Mouse (Mus musculus): ENCODE data around the gene Wasf2. TPM values are rescaled to one million over a fixed set of nuclear protein-coding genes. Genes with fewer than 3 reads are reported as not detected.

The Wasf2 gene
- total and polyA plus RNA-seq, 3 experiments, result 14.9 to 59.5 (median 21.7) TPM

GRCm38 (mm10) chr4:133240934-133241908 is 110.9 kb downstream of the Wasf2 start:
- dilution Hi-C loops (cut with MboI; ENCODE audit: extremely low pct_ligation_motif_present, extremely low pct_unique_long_range_greater_than_20kb, low sequenced_read_pairs) (no loop called here), in situ Hi-C loops (cut with MboI; ENCODE audit: low pct_ligation_motif_present, low pct_unique_long_range_greater_than_20kb, low sequenced_read_pairs) (no loop called here)
- no peaks in the 10 kb centered on the region for H3K79me2 ChIP-seq (replicated peaks; ENCODE audit: control insufficient read depth, extremely low read depth, insufficient read depth, poor library complexity, severe bottlenecking)
- peak; percentile 79 for DNase-seq (ENCODE audit: extremely low read depth)
- TF ChIP-seq ELF1 (IDR thresholded peaks at IDR 0.05; ENCODE audit: low read depth, low read length), result no peak
- no peak for TF ChIP-seq SIN3A (IDR thresholded peaks at IDR 0.05; ENCODE audit: low read length)
- peak; percentile 43; the same call in 1 of the 2 replicates for TF ChIP-seq TCF12 (IDR thresholded peaks at IDR 0.05; ENCODE audit: low read depth, low read length)
- TF ChIP-seq BHLHE40 (IDR thresholded peaks at IDR 0.05; ENCODE audit: low read depth, low read length), result no peak
- no peak; the same call in 1 of the 2 replicates for TF ChIP-seq UBTF (IDR thresholded peaks at IDR 0.05; ENCODE audit: low read depth, low read length)
- no peak for TF ChIP-seq USF2 (conservative IDR thresholded peaks at IDR 0.05; ENCODE audit: low read depth, low read length)
- TF ChIP-seq USF1 (IDR thresholded peaks at IDR 0.05; ENCODE audit: low read depth, low read length), result no peak
- TF ChIP-seq PAX5 (IDR thresholded peaks at IDR 0.05; ENCODE audit: low read length), result no peak
- TF ChIP-seq ETS1 (conservative IDR thresholded peaks at IDR 0.05; ENCODE audit: low read depth, low read length), result no peak
- TF ChIP-seq NELFE (IDR thresholded peaks at IDR 0.05; ENCODE audit: low read depth, low read length), result 0 out of 2 replicates have a peak, but pooled peaks have one; percentile 54
- peak in 1 of 2 experiments; percentile 44; a peak in 2 of 4 replicates for TF ChIP-seq CTCF (conservative IDR thresholded peaks at IDR 0.05 in 1 of 2, IDR thresholded peaks at IDR 0.05 in 1 of 2; ENCODE audit: low read depth in 2 of 2, low read length in 2 of 2)
- no peak for TF ChIP-seq RCOR1 (conservative IDR thresholded peaks at IDR 0.05; ENCODE audit: low read depth, low read length)
- no peak for TF ChIP-seq GABPA (IDR thresholded peaks at IDR 0.05; ENCODE audit: insufficient replicate concordance, low read depth, low read length)
- TF ChIP-seq POLR2A (IDR thresholded peaks at IDR 0.05; ENCODE audit: low read depth, low read length), result peak; percentile 63
- no peak for TF ChIP-seq KAT2A (IDR thresholded peaks at IDR 0.05; ENCODE audit: insufficient replicate concordance, low read length)
- 0 out of 2 replicates have a peak, but pooled peaks have one; percentile 13 for TF ChIP-seq MEF2A (IDR thresholded peaks at IDR 0.05; ENCODE audit: borderline replicate concordance, low read depth, low read length)
- TF ChIP-seq ZMIZ1 (IDR thresholded peaks at IDR 0.05; ENCODE audit: low read depth, low read length), result no peak
- TF ChIP-seq E2F4 (IDR thresholded peaks at IDR 0.05; ENCODE audit: insufficient replicate concordance, low read depth, low read length), result no peak
- TF ChIP-seq JUN (IDR thresholded peaks at IDR 0.05; ENCODE audit: insufficient read depth, low read depth, low read length), result no peak
- TF ChIP-seq MAX (IDR thresholded peaks at IDR 0.05; ENCODE audit: low read length), result no peak
- TF ChIP-seq JUND (conservative IDR thresholded peaks at IDR 0.05; ENCODE audit: low read depth, low read length), result no peak
- no peak for TF ChIP-seq CHD2 (IDR thresholded peaks at IDR 0.05; ENCODE audit: low read length)
- no peak for TF ChIP-seq POLR2AphosphoS2 (IDR thresholded peaks at IDR 0.05; ENCODE audit: low read depth, low read length)
- no peak for TF ChIP-seq ZKSCAN1 (IDR thresholded peaks at IDR 0.05; ENCODE audit: borderline replicate concordance, low read depth, low read length)
- TF ChIP-seq SMC3 (IDR thresholded peaks at IDR 0.05; ENCODE audit: low read depth, low read length), result no peak
- peak; percentile 81 for TF ChIP-seq NRF1 (IDR thresholded peaks at IDR 0.05; ENCODE audit: low read depth, low read length)
- TF ChIP-seq EP300 (IDR thresholded peaks at IDR 0.05; ENCODE audit: low read length), result no peak
- no peak for TF ChIP-seq RAD21 (IDR thresholded peaks at IDR 0.05; ENCODE audit: low read depth, low read length)
- TF ChIP-seq MAZ (IDR thresholded peaks at IDR 0.05; ENCODE audit: low read depth, low read length), result no peak
- no peak for TF ChIP-seq MAFK (IDR thresholded peaks at IDR 0.05; ENCODE audit: insufficient replicate concordance, low read length)
- TF ChIP-seq ZNF384 (IDR thresholded peaks at IDR 0.05; ENCODE audit: low read depth, low read length), result no peak
- TF ChIP-seq IRF4 (IDR thresholded peaks at IDR 0.05; ENCODE audit: low read depth, low read length), result peak; percentile 48; the same call in 1 of the 2 replicates
- no peak for TF ChIP-seq TBP (conservative IDR thresholded peaks at IDR 0.05; ENCODE audit: low read depth, low read length)
- TF ChIP-seq CHD1 (IDR thresholded peaks at IDR 0.05; ENCODE audit: low read depth, low read length), result no peak
- no peak for TF ChIP-seq ZC3H11A (IDR thresholded peaks at IDR 0.05; ENCODE audit: low read depth, low read length)
- TF ChIP-seq HCFC1 (IDR thresholded peaks at IDR 0.05; ENCODE audit: low read depth, low read length), result no peak
- TF ChIP-seq MYC (IDR thresholded peaks at IDR 0.05; ENCODE audit: low read depth, low read length), result no peak
- peak; percentile 59; the same call in 1 of the 2 replicates for TF ChIP-seq MXI1 (IDR thresholded peaks at IDR 0.05; ENCODE audit: low read depth, low read length)
- peak overlapping the region; percentile 93 for H3K4me2 ChIP-seq (ENCODE audit: insufficient read depth, low read depth, poor library complexity, severe bottlenecking)
- peak overlapping the region; percentile 60 for H3K9ac ChIP-seq (ENCODE audit: insufficient read depth, low read depth)
- peaks cover 2% of the 10 kb centered on the region for H3K9me3 ChIP-seq (replicated peaks; ENCODE audit: low read length)
- H3K4me1 ChIP-seq (ENCODE audit: control insufficient read depth in 1 of 2, insufficient read depth in 2 of 2), result peaks cover 3 to 22% of the 10 kb centered on the region in 2 experiments; a peak in 3 of 4 replicates
- H3K27ac ChIP-seq (ENCODE audit: insufficient read depth, low read depth), result no peak overlapping the region
- H3K36me3 ChIP-seq (replicated peaks in 1 of 2; ENCODE audit: control insufficient read depth in 1 of 2, insufficient read depth in 1 of 2, low read length in 1 of 2), result no peaks in the 10 kb centered on the region
- peaks cover 57% of the 10 kb centered on the region for H3K27me3 ChIP-seq (replicated peaks)
- peak overlapping the region; percentile 49 to 64 (median 50) for H3K4me3 ChIP-seq (replicated peaks in 1 of 3; ENCODE audit: low read depth in 2 of 3, low read length in 2 of 3, poor library complexity in 1 of 3)

Measured in CH12.LX (cell line).